Mouse (Mus musculus): ENCODE results near the gene Nuf2.

Nuf2 gene

DNA sequence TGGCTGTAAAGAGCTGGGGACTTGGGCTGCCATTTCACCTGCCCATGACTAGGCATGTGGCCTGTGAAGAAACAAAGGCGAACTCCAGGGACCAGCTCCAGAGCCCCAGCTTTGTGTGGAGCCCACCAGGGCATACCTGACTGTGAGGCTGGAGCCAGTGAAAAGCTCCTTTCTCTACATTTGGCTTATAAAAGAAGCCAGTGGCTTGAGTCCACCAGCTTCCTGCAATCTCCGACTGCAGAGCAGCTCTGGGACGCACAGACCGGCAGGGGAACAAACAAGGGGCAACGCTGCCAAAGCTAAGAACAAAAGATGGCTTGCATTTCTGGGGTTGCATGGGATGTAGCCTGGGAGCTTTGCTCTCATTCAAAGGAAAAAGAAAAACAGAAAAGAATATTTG, 63.5 kb downstream of the Nuf2 start:
- DNase-seq = no peak

DNA sequence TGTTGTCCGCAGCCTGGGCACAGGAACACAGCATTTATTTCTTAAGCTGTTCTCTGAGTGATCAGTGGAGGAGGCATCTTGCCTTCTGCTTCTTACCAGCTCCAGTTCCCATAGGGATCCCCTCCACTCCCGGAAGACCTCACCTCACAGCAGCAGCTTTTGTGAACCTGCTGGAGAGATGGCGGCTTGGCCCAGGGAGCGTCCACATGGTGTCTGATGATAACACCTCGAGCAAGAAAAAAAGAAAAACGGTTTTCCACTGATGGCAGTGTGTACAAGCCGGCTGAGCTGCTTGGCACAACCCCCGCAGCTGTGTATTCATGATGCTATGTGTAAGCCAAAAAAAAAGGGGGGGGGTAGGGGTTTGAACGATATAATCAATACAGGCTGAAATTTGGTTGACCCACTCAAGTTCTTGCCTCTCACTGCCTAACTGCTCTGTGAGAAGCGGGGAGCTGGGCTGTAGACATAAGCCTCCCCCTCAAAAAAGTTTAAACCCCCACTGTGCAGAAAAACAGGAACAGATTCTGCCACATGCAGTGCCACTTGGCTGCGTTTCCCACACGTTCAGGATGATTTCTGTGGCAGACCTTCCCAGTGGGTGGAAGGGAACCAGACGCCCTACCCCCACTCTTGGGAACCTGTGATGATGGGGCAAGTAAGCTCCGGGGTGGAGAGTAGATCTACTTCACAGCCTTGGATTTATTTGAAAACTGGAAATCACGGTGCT, 68.7 kb downstream of the Nuf2 start:
- DNase-seq = no peak

DNA sequence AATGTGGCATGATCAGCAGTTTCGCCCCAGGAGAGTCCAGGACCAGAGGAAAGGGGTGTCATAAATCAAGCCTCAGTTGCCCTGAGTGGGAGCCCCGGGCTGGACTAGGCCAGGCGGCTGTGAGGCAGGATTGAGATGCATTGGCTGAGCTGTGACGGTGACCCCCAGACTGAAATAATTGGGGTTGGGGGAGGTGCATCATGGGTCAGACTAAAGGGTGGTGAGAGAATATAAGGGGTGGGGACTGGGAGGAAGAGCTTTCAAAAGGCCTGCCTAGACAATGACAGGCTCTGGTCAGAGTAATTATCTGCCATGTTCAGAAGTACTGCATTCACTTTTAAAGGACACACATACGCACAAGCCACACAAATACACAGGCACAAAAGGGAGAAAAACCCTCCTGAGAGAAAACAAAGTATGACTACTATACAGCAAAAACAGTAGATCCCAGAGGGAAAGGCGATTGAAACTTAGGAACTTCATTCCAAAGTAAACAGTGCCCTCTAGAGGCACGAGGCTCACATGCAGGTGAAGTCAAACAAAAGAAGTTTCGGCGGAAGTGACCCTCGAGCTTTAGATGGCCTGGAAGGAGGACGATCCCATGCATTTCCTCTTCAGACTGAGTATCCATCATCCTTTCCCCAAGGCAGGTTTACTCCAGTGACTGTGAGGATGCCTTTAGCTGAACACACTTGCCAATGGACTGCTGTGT, 72.0 kb downstream of the Nuf2 start:
- peak; percentile 80 to 84 for DNase-seq

Measured in kidney, postnatal 4 days (tissue).